Mouse (Mus musculus) cerebellum, adult 2 months (tissue): Measurements from ENCODE around the gene Nxn. TPM values are rescaled to one million over a fixed set of nuclear protein-coding genes. Genes with fewer than 3 reads are reported as not detected.

Experiments
- DNase-seq, 2 experiments: peaks; one replicate each; pipeline ENCODE4 v3.0.0; 2021
- H3K27ac ChIP-seq: fragments of 200-500 bp; 2 replicates; pipeline ENCODE4 v1.5.1; 2012; ENCODE audit warnings: low read length, control low read depth, inconsistent platforms; ENCODE audit not compliant: insufficient read depth
- H3K27me3 ChIP-seq: fragments of 200-500 bp; 2 replicates; pipeline ENCODE4 v1.6.1; 2012; ENCODE audit warnings: inconsistent platforms, mild to moderate bottlenecking, low read length, moderate library complexity; ENCODE audit not compliant: control insufficient read depth, insufficient read depth
- H3K4me1 ChIP-seq: fragments of 200-500 bp; 2 replicates; pipeline ENCODE4 v1.6.1; 2011; ENCODE audit warnings: low read length; ENCODE audit not compliant: control insufficient read depth, insufficient read depth
- H3K4me3 ChIP-seq: fragments of 200-500 bp; replicated peaks from 2 replicates; pipeline ENCODE3; 2011; ENCODE audit warnings: mild to moderate bottlenecking, low read depth, low read length, control low read depth; ENCODE audit not compliant: insufficient read depth
- CTCF ChIP-seq: fragments of 200-500 bp; IDR thresholded peaks from 2 replicates; pipeline ENCODE4 v1.5.1; 2011; ENCODE audit warnings: low read depth, mild to moderate bottlenecking, control low read depth, low read length, moderate library complexity, borderline replicate concordance; ENCODE audit not compliant: insufficient read depth
- POLR2A ChIP-seq: fragments of 200-500 bp; IDR thresholded peaks from 2 replicates; pipeline ENCODE4 v1.6.1; 2011; ENCODE audit warnings: low read length, control low read depth, borderline replicate concordance; ENCODE audit not compliant: insufficient read depth
- WGBS: fragments of 180-500 bp; shearing (Covaris S2); methylation state at CpG from one replicate; pipeline ENCODE4 v1.1.7; 2018; 5-methylcytosine and 5-hydroxymethylcytosine counted together
- polyA plus RNA-seq: library from polyadenylated mRNA; depleted of rRNA; stranded (reverse); fragments of >200 nt; gene quantifications from 2 replicates; pipeline ENCODE4 v1.2.3, GENCODE M21; 2012

The Nxn gene
- polyA plus RNA-seq, 1 experiment = 24.3 TPM

DNA sequence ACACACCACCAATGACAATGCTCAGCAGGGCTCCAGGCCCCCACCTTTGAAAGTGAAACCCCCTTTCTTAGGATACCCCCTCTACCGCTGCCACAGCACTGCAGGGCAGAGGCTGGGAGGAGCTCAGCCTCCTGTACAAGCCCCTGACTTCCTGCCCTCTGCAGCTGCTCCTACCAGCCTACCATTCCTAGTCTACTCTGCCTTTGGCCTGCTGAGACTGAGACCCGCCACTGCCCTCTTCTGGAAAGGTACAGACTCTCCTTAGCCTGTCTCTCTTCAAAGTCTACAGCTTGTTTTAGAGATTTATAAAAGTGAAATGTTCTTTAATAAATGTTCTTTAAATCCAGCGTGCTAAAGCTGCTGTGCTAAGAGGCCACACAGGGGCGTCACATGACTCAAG is 30.1 kb upstream of the Nxn start:
- no peak overlapping the region for H3K27ac ChIP-seq
- H3K4me1 ChIP-seq = no peaks in the 10 kb centered on the region
- H3K27me3 ChIP-seq = no peaks in the 10 kb centered on the region
- H3K4me3 ChIP-seq = no peak overlapping the region
- DNase-seq = no peak
- 68% methylated on average over 4 of the region's 4 CpGs for WGBS
- TF ChIP-seq POLR2A = no peak
- no peak for TF ChIP-seq CTCF

DNA sequence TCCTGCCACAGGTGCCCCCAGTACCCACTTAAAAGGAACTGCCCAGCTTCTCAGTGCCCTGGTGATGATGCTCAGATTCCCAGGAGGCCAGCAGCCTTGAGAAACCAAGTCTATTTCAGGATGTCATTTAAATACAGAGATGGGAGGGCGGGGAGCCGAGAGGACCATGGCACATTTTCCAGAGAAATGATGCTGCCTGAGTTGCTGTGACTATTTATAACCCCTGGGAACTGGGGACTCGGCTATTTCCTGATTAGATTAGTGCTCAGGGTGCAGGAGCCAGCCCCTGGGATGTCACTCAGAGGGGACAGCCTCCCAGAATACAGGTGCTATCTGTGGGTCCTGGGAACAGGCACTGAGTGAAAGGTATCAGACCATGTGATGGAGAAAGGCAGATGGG is 28.8 kb upstream of the Nxn start:
- 74% methylated on average over 3 of the region's 3 CpGs for WGBS
- H3K4me3 ChIP-seq = no peak overlapping the region
- H3K27me3 ChIP-seq = no peaks in the 10 kb centered on the region
- H3K27ac ChIP-seq = no peak overlapping the region
- H3K4me1 ChIP-seq = no peaks in the 10 kb centered on the region
- no peak for TF ChIP-seq POLR2A
- no peak for TF ChIP-seq CTCF
- DNase-seq = no peak

DNA sequence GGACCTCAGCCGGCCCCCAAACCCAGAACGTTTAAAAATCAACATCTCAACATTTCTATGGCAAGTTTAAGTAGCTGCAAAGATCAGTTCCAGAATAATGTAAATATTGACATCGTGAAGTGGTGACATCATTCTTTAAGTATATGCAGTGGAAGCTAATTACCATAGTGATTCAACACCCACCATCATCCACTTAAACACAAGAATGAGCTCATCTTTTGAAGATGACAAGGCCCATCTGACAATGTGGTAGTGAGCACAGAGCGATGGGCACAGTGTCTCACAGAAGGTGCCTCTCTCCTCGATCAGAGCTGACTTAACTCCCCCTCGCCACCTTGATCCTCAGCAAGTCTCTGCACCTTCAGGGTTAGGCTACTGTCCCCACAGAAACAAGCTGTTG is 26.8 kb upstream of the Nxn start:
- Histone ChIP-seq H3K27ac (no peak overlapping the region), H3K4me3 (no peak overlapping the region), H3K4me1 (no peaks in the 10 kb centered on the region), H3K27me3 (no peaks in the 10 kb centered on the region)
- TF ChIP-seq CTCF (no peak), POLR2A (no peak)
- no peak for DNase-seq
- WGBS = 83% methylated on average over 6 of the region's 6 CpGs

DNA sequence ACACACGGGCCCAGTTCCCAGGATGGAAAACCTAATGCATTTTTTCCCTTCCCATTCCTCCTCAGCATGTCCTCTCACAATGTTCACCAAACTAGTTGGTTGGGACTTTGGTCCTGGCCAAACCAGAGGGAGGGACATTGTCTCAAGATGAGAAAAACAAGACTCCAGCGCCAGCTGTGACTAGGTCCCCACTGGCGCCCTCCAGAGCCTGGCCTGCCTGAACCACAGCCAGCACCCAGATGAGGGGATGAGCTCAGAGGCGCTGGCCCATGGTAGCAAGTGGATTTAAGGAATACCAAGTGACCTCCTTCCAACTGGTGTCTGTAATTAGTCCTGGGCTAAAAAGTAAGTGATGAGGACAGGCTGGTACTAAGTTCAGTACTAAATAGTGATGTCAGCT is 22.0 kb upstream of the Nxn start:
- Histone ChIP-seq H3K27ac (no peak overlapping the region), H3K27me3 (no peaks in the 10 kb centered on the region), H3K4me1 (peaks cover 10% of the 10 kb centered on the region), H3K4me3 (no peak overlapping the region)
- no peak for DNase-seq
- 43% methylated on average over 4 of the region's 4 CpGs for WGBS
- TF ChIP-seq POLR2A (no peak), CTCF (no peak)

DNA sequence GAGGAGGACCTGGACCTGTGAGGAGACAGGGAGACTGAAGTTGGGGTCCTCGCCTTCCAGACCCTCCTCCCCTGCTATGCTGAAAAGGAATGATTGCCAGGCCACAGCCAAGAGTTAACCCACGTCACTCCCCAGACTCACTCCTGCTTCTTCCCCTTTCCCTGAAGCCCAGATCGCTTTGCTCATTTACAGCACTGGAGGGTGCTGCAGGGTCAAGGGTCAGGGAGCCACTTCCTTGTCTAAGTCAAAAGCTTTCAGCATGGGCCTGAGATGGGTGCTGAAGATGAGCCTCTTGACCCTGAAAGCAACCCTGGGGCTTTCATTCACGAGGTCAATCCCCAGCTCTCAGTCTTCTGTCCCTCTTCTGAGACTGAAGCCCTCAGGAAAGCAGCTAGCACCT is 20.2 kb upstream of the Nxn start:
- H3K27me3 ChIP-seq = no peaks in the 10 kb centered on the region
- no peak overlapping the region for H3K27ac ChIP-seq
- peaks cover 10% of the 10 kb centered on the region for H3K4me1 ChIP-seq
- no peak for DNase-seq
- TF ChIP-seq CTCF (no peak), POLR2A (no peak)
- no peak overlapping the region for H3K4me3 ChIP-seq
- WGBS = 66% methylated on average over 4 of the region's 4 CpGs

DNA sequence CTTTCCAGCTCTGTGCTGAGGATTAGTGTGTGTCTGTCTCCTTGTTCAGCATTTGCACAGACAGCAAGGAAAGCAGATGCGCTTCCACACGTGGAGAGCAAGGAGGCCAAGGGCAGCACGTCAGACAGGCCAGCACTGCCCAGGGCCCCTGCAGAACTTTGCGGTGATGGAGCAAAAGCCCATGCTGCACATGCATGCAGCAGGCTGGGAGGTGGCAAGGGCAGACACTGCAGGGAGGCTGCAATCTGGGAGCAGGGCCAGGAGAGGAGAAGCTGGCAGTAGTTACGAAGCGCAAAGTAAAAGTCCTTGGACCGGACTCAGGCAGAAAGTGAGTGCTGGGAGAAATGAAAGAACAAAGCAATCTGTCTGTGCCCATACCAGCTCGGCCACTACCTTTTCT is 19.5 kb upstream of the Nxn start:
- Histone ChIP-seq H3K4me3 (no peak overlapping the region), H3K27ac (no peak overlapping the region), H3K27me3 (no peaks in the 10 kb centered on the region), H3K4me1 (peaks cover 10% of the 10 kb centered on the region)
- no peak for TF ChIP-seq CTCF
- TF ChIP-seq POLR2A = no peak
- 8% methylated on average over 8 of the region's 8 CpGs for WGBS
- peak; percentile 75 to 78 for DNase-seq

DNA sequence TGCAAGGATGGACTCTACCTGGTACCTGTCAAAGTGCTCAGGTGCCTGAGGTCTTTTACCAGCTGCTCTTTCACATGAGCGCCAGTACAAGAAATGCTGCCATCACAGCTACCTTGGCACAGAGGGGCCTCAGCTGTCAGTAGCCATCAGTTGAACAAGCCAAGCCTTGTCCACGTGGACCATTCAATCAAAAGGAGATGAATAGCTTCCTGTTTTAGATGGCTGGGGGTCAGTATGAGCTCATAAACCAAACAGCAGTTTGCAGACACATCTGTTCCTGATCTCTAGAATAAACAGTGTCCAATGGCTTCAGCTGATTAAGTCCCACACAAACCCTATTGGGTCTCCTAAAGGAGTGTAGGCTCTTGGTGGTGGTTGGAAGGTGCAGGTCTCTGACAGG is 17.0 kb upstream of the Nxn start:
- H3K4me1 ChIP-seq = peaks cover 10% of the 10 kb centered on the region
- H3K4me3 ChIP-seq = no peak overlapping the region
- 54% methylated on average over 2 of the region's 2 CpGs for WGBS
- no peaks in the 10 kb centered on the region for H3K27me3 ChIP-seq
- no peak for TF ChIP-seq CTCF
- TF ChIP-seq POLR2A = no peak
- H3K27ac ChIP-seq = no peak overlapping the region
- DNase-seq = no peak

DNA sequence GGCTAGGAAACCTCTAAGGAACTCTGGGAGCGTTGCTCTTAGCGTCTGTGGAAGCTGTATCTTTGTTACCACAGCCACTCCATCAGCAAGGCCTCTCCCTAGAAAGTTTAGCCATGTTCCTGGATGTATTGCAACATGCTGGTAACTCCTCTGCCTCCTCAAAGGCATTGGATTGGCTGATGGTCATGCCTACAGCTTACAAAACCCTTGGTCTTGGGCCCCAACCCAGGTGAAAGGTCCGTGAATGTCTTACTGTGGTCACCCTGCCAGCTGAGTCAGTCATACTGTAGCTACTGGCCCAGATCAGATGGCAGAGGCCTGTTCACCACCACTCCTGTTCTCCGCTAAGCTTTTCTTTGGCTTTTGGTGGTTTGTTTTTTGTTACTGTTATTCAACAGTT is 16.1 kb upstream of the Nxn start:
- Histone ChIP-seq H3K27me3 (no peaks in the 10 kb centered on the region), H3K4me1 (peaks cover 10% of the 10 kb centered on the region), H3K4me3 (no peak overlapping the region), H3K27ac (no peak overlapping the region)
- 88% methylated on average over 4 of the region's 4 CpGs for WGBS
- DNase-seq = no peak
- TF ChIP-seq CTCF (no peak), POLR2A (no peak)
